Mouse (Mus musculus) splenic B cell, adult 2 months (primary cell): ENCODE data around the gene Gm10518.
"Not testable (repeated sequence)": the region's sequence is repeated elsewhere in the genome, so short reads cannot be mapped to it uniquely, and the experiment has no call there.

Experiments used
- DNase-seq: peaks from one replicate; pipeline ENCODE4 v3.0.0-alpha.2; 2011; ENCODE audit warnings: low read depth, low spot score
- H3K27me3 ChIP-seq: 2 replicates; pipeline ENCODE4 v1.6.1; 2012; ENCODE audit warnings: mild to moderate bottlenecking, low read length, moderate library complexity, mixed read lengths; ENCODE audit not compliant: control insufficient read depth, poor library complexity, insufficient read depth, severe bottlenecking
- H3K36me3 ChIP-seq: 2 replicates; pipeline ENCODE4 v1.6.1; 2012; ENCODE audit warnings: mild to moderate bottlenecking, low read length, moderate library complexity, mixed read lengths; ENCODE audit not compliant: control insufficient read depth, poor library complexity, insufficient read depth, severe bottlenecking

Gm10518 gene

DNA sequence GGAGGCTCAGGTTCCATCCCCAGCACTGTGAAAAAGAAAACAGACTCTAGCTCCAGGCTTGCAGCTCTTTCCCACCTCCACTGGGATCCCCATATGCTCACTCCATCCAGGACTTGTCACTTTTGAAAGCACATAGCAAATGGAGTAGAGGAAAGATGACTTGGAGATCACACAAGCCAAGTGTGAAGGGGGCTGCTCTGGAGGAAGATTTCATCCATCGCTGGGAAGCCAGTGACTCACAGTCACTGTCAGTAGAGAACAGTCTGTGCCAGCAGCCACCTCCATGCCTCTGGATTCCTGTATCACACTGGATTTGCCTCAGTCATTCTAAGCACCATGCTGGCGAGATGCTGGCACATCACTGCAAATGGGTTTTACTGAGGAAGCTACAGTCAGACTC is 11.4 kb downstream of the Gm10518 start:
- H3K27me3 ChIP-seq = no peaks in the 10 kb centered on the region
- no peak for DNase-seq
- no peaks in the 10 kb centered on the region for H3K36me3 ChIP-seq

DNA sequence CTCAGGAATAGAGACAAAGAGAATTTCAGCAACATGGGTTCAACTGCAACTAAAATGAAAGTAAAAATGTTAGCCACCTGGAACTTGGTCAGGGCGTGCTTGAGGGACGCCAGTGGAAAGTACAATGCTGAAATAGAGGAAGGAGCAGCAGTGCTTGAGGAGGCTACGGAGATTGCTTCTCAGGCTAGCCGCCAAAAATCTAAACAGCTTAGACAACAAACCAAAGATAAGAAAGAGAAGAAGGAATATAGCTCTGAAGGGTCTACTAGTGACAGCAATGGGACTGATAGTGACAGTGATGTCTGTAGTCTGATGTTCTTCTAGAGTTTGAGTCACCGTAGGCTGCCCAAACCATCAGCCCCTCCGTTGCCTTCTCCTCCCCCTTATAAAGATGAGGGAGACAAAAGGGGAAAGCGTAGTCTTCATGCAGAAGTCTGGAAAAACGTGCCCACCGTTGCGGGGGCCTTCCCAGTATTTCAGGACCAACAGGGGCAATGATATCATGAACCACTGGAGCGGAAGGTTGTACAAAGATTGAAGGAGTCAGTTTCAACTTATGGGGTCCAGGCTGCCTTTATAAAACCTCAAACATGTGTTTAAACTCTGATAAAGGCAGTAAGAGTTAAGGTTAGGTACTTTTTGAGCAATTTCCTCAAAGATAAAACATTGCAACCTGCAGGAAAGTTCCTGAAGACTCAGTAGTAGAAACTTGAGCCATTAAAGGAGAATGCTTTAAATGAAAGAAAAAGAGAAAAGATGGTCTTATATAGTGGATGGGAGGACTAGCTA is 15.5 kb downstream of the Gm10518 start:
- not testable (repeated sequence) for H3K27me3 ChIP-seq, DNase-seq, H3K36me3 ChIP-seq

DNA sequence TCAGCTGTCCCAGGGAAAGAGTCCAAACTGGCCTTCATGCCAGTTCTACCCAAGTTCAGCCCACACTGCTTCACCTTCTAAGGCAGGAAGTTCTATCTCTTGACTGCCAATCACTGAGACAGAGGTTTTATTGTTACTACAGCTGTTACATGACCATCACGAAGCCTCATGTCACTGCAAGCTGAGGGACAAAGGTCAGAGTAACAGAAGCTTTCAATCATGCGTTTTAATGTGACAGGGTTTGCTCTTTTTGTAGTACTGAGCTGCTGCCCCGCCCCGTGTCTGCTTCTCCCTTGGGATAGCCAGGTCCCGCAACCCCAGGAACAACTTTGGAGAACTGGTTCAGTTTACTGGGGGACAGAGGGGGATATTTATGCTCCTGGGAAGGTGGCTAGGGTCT is 21.4 kb downstream of the Gm10518 start:
- no peaks in the 10 kb centered on the region for H3K36me3 ChIP-seq
- DNase-seq = no peak
- H3K27me3 ChIP-seq = no peaks in the 10 kb centered on the region

DNA sequence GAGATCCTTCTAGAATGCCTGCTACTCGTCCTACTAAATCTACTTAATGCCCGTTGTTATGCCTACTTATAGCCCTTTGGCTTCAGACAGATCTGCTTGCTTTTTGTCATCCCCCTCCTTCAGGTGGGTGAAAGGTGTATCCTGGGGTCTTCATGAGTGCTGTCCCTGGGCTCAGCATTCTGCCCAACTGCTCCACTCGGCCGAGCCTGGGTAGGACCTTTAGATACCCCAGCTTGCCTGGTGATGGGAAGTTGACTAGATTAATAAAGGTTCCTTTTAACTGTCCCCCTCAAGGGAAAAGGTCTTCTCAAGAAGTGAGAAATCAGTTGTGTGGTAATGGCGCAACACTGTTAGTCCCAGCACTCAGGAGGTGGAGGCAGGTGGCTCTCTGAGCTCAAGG is 24.9 kb downstream of the Gm10518 start:
- no peak for DNase-seq
- no peaks in the 10 kb centered on the region for H3K27me3 ChIP-seq
- no peaks in the 10 kb centered on the region for H3K36me3 ChIP-seq

DNA sequence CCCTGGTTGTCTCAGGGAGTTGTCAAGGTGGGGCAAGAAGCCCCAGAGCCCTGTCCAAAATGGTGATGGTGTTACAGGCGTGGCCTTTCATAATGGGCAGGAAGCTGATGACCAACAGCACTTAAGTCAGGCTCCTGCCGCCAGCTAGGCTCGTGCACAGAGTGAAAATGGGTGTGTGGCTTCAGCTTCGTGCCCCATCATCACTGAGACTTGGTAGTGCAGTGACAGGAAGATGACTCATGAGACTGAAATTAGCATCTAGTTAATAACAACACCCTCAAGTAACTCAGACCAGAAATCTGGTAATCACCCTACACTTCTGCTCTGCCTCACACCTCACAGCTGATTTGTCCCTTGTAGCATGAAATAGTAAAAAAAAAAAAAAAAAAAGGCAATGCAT is 25.7 kb downstream of the Gm10518 start:
- Histone ChIP-seq H3K36me3 (no peaks in the 10 kb centered on the region), H3K27me3 (no peaks in the 10 kb centered on the region)
- DNase-seq = no peak

DNA sequence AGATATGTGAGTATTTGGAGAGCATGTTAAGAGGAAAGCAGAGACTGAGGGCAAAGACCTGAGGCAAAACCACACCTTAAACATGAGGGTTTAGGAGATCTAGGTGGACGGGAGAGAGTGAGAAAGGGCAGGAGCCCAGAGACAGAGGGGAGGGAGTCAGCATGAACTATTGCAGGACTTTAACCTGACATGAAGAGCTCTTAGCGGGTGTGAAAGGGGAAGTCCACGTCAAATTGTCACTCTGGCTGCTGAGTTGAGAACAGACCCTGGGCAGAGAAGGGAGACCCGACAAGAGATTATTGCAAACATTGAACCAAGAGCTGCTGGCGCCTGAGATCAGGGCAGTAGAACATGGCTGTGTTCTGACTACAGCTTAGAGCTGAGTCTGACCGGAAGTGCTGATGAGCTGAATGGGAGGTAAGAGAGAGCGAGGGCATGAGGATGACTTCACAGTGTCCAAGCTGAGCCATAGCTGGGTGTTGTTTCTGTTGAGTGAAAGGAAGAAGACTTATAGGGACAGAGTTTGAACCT is 29.6 kb downstream of the Gm10518 start:
- Histone ChIP-seq H3K36me3 (no peaks in the 10 kb centered on the region), H3K27me3 (no peaks in the 10 kb centered on the region)
- no peak for DNase-seq

DNA sequence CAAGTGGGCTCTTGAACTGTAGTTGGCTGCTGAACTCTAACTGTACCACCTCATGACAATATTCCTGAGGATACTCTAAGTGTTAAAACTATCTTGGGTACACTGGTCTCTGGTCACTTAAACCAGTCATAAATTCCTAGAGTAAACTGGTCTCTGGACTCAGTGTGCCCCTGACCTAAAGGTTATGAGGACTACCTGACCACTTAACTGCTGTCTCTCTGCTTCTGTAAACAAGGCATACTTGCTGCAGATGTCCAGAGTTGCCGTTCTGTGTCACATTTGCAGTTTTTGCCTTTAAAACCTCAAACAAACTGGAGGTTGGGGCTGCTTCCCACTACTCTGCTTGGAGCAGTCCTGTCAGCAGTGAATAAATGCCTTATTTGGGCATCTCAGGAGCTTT is 30.4 kb downstream of the Gm10518 start:
- no peaks in the 10 kb centered on the region for H3K27me3 ChIP-seq
- H3K36me3 ChIP-seq = no peaks in the 10 kb centered on the region
- no peak for DNase-seq

DNA sequence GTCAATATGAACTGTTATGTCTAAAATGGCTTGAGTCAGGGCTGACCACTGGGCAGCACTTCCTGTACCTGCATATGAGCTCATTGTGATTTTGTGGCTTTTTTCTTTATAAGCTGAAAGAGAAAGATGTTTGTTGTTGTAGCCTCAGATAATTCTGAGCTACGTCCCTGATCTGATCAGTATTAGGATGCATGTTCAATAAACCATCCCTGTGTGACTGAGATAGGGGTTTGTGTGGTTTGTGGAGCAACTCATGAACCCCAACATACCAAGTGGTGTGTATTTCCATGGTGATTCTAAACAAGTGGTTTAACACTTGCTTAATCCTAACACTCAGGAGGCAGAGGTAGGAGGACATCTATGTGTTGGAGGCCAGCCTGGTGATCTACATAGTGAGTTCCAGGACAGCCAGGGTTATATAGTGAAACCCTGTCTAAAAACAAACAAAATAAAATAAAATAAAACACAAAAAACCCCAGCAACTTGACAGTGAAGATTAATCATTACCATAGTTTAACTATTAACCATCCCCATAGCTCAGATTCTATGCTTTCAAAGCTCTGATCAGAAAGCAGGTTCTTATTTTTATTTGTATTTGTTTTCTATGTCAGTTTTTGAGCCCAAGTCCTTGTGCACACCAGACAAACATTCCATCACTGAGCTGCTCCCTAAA is 32.7 kb downstream of the Gm10518 start:
- H3K36me3 ChIP-seq = no peaks in the 10 kb centered on the region
- DNase-seq = no peak
- no peaks in the 10 kb centered on the region for H3K27me3 ChIP-seq

DNA sequence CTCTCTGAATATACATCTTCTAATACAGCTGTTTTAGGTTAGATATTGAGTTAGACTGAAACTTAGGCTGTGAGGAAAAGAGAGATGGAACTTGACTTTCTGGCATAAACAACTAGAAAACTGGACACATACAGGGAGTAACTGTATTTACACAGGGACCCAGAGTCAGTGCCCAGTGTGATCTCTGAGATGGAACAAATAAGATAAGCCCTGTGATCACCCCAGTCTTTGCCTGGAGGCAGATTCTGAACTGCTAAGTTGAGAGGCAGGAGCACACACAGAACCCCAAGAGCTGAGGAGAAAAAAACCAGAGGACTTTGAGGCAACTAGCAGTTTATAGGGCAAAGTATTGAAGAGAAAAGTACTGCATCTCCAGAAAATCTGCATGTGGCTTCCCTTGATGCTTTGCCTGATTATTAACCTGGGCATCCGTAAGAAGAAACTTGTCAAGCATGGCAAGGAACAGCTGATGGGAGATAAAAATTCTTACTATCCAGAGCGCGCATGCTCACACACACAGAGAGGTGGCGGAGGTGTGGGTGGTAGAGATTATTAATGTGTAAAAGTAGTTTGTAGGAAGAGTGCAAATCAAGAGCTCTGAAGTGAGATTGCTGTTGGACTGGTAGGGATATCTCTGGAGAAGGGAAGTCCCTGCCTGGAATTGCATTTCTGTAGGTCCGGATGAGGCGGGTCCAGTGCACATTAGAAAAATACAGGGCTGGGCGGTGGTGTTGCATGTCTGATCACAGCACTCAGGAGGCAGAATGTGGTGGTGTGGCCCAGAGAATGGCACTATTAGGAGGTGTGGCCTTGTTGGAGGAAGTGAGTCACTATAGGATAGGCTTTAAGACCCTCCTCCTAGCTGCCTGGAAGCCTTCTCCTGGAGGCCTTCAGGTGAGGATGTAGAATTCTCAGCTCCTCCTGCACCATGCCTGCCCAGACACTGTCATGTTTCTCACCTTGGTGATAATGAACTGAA is 33.5 kb downstream of the Gm10518 start:
- Histone ChIP-seq H3K36me3 (no peaks in the 10 kb centered on the region), H3K27me3 (no peaks in the 10 kb centered on the region)
- DNase-seq = no peak

DNA sequence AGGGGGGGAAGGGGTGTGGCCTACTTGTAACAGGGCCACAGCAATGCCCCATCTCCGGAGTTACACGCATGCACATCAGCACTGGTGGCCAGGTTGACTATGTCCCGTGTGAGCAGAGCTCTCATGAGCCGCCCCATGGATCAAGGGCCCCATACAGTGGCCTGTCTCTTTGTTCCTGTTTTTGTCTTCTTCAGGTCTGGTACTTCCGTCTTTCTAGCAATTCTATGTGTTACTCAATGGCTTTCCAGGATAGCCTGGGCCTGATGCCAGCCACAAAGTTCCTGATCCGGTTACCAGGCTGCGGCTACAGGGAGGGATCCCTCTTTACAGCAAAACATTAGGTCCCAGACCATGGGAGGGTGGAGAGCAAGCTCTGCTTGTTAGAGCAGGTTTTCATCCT is 39.4 kb downstream of the Gm10518 start:
- Histone ChIP-seq H3K27me3 (no peaks in the 10 kb centered on the region), H3K36me3 (no peaks in the 10 kb centered on the region)
- peak; percentile 19 for DNase-seq

DNA sequence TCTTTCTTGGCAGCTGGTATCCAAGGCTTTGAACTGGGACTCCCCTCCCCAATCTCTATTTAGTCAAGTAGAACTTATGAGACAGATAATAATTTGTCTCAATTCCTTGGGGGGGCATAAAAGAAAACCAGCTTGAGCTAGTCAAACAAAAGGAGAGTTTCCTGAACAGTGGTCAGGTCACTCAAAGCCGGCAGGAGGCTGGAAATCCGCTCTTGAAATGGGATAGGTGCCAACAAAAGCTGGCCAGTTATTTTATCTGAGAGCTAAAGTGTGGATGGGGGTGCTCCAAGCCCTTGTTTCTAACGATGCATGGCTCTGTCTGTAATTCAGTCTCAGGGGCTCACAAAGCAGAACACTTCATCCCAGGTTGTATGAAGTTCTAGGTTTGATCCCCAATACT is 40.8 kb downstream of the Gm10518 start:
- no peak for DNase-seq
- no peaks in the 10 kb centered on the region for H3K27me3 ChIP-seq
- no peaks in the 10 kb centered on the region for H3K36me3 ChIP-seq

DNA sequence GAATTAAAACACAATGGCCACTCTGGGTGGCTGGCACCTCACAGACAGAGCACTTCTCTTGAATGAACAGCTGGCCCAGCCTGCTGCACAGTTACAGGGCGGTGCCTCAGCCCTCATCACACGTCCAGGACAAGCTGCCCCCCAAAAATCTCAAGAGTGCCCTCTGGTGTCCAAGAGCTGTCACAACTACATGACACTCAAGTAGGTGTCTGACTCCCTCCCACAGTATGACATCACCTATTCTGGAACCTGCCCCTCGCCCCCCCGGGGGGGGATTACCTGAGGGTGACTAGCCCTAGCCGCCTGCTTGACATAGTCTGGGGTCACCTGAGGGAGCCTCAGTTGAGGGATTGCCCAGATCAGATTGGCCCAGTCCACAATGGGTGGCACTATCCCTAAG is 41.7 kb downstream of the Gm10518 start:
- peak; percentile 86 for DNase-seq
- no peaks in the 10 kb centered on the region for H3K36me3 ChIP-seq
- H3K27me3 ChIP-seq = no peaks in the 10 kb centered on the region

DNA sequence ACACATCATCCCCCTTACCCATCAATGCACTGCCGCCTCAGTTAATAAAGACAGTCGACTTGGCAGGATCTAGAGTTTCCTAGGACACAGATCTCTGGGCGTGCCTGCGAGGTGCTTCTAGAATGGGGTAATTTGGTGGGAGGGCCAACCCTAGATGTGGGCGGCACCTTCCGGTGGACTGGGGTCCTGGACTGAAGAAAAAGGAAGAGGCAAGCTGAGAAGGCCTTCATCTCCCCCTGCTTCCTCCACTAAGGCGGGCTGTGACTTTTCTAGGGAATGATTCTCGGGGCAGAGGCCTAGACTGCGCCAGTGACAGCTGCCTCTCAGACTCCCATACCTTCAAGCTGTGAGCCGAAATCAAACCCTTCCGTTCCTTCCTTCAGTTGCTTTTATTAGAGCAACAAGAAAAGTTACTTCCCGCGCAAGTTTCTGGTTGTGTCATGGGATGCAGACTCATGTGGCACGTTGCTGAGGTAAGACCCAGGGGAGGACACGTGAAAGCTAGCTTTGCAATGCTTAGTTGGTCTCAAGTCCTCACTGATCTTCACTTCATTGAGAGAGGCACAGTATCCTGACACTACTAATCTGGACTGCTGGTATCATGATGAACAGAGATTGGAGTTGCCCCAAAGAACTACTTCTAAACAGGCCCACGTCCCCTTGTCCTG is 42.8 kb downstream of the Gm10518 start:
- Histone ChIP-seq H3K36me3 (no peaks in the 10 kb centered on the region), H3K27me3 (no peaks in the 10 kb centered on the region)
- DNase-seq = no peak

DNA sequence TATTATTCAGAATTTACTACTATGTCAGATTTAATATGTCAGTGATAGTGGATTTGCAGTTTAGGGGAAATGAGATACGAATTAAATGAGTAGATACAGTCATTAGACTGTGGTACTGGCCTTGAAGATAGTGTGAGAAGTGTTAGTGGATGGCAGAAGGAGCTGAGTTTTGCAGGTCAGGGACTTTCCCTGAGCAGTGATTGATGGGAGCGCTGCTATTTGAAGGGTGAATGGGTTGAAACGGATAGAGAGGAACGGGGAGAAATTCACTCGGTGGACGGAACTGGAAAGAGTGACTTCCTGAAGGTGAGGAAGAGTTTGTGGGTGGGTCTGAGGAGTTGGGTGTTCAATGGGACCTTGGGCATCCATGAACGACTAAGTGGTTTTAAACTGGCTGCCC is 44.0 kb downstream of the Gm10518 start:
- DNase-seq = no peak

More for the DNA sequence above, 44.0 kb downstream of the Gm10518 start:
- Histone ChIP-seq H3K36me3 (no peaks in the 10 kb centered on the region), H3K27me3 (0 out of 2 replicates have a peak, but pooled peaks cover 1% of the 10 kb centered on the region)
